Mouse (Mus musculus) heart, embryonic 11.5 days (tissue): ENCODE measurements around the gene Tmpo. TPM values are rescaled to one million over a fixed set of nuclear protein-coding genes. Genes with fewer than 3 reads are reported as not detected.

Source experiments
- ATAC-seq: fragments of 200-750 bp; cut with Nextera tagmentation; replicated peaks from 2 replicates; pipeline ENCODE4 v1.8.0; 2017; ENCODE audit warnings: moderate library complexity; ENCODE audit not compliant: insufficient number of reproducible peaks, low FRiP score, low TSS enrichment
- H3K27ac ChIP-seq: fragments of 300-500 bp; sonication (generic); 2 replicates; pipeline ENCODE4 v1.5.1; 2014; ENCODE audit warnings: mild to moderate bottlenecking, low read depth, low read length
- H3K27me3 ChIP-seq: fragments of 300-500 bp; sonication (generic); 2 replicates; pipeline ENCODE4 v1.6.1; 2014; ENCODE audit warnings: mild to moderate bottlenecking, low read length, mixed read lengths; ENCODE audit not compliant: control insufficient read depth, insufficient read depth
- H3K36me3 ChIP-seq: fragments of 300-500 bp; sonication (generic); 2 replicates; pipeline ENCODE4 v1.6.1; 2014; ENCODE audit warnings: mild to moderate bottlenecking, low read length, moderate library complexity, mixed read lengths; ENCODE audit not compliant: control insufficient read depth, insufficient read depth
- H3K4me1 ChIP-seq: fragments of 300-500 bp; sonication (generic); 2 replicates; pipeline ENCODE4 v1.6.1; 2014; ENCODE audit warnings: low read length; ENCODE audit not compliant: control insufficient read depth, insufficient read depth
- H3K4me2 ChIP-seq: fragments of 300-500 bp; sonication (generic); 2 replicates; pipeline ENCODE4 v1.6.1; 2014; ENCODE audit warnings: mild to moderate bottlenecking, moderate library complexity
- H3K4me3 ChIP-seq: fragments of 300-500 bp; sonication (generic); 2 replicates; pipeline ENCODE4 v1.5.1; 2014; ENCODE audit warnings: low read depth, low read length
- H3K9ac ChIP-seq: fragments of 300-500 bp; sonication (generic); 2 replicates; pipeline ENCODE4 v1.6.1; 2014; ENCODE audit warnings: mild to moderate bottlenecking, low read depth, low read length, moderate library complexity
- H3K9me3 ChIP-seq: fragments of 300-500 bp; sonication (generic); replicated peaks from 2 replicates; pipeline ENCODE4 v1.6.1; 2016; ENCODE audit warnings: low read length; ENCODE audit not compliant: control insufficient read depth
- WGBS: fragments of 180-500 bp; shearing (Covaris S2); extraction: QIAGEN DNeasy Blood & Tissue Kit; methylation state at CpG from one replicate; pipeline ENCODE4 v1.1.7; 2014; ENCODE audit not compliant: insufficient replicate concordance; 5-methylcytosine and 5-hydroxymethylcytosine counted together
- polyA plus RNA-seq: library from polyadenylated mRNA; unstranded; fragments of >200 nt; fragmentation: Nextera tagmentation; extraction: Ambion mirVana; gene quantifications from 2 replicates; pipeline ENCODE4 v1.2.1, GENCODE M21; 2014

The Tmpo gene
- polyA plus RNA-seq, 1 experiment from 2014 or later = 170 TPM

DNA sequence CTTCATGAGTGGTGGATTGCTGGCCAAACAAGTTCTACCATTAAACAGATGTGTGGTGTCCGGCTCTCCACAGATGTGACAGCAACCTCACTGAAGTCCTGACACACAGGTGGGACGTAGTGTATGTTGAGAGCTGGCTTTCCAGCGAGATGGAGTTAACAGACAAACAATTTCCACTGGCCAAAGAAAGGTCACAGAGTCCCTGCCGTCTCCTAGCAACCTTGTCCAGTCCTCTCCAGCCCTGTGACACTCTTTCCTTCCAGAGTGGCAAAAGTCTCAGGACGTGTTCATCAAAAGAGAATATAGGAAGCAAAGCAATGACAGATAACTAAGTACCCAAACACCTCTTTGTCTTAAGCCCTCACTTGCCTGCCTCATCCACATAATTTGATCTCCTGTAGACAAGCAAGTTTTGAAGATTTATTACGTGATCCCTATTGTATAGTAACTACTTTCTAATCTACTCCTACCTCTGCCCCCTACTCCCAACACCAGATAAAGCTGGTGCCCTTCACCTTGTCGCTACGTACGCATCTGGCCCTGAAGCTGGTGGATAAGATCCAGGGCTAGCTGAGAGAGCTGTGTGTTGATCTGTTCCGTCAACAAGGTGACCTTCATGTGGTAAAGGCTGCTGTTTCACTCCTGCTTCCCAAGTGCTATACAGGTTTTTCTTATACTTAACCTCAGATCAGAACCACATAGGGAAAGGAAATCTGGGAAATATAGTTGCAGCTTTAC lies 54.3 kb downstream of the Tmpo start:
- Histone ChIP-seq H3K4me1 (peaks cover 17% of the 10 kb centered on the region), H3K36me3 (peaks cover 2% of the 10 kb centered on the region; the same call in 1 of the 2 replicates), H3K27ac (peak overlapping the region; percentile 84), H3K4me3 (no peak overlapping the region), H3K27me3 (no peaks in the 10 kb centered on the region), H3K4me2 (no peak overlapping the region; the same call in none of the 2 replicates), H3K9me3 (no peaks in the 10 kb centered on the region), H3K9ac (no peak overlapping the region; the same call in 1 of the 2 replicates)
- WGBS = 35% methylated on average over 10 of the region's 10 CpGs
- no peak for ATAC-seq

DNA sequence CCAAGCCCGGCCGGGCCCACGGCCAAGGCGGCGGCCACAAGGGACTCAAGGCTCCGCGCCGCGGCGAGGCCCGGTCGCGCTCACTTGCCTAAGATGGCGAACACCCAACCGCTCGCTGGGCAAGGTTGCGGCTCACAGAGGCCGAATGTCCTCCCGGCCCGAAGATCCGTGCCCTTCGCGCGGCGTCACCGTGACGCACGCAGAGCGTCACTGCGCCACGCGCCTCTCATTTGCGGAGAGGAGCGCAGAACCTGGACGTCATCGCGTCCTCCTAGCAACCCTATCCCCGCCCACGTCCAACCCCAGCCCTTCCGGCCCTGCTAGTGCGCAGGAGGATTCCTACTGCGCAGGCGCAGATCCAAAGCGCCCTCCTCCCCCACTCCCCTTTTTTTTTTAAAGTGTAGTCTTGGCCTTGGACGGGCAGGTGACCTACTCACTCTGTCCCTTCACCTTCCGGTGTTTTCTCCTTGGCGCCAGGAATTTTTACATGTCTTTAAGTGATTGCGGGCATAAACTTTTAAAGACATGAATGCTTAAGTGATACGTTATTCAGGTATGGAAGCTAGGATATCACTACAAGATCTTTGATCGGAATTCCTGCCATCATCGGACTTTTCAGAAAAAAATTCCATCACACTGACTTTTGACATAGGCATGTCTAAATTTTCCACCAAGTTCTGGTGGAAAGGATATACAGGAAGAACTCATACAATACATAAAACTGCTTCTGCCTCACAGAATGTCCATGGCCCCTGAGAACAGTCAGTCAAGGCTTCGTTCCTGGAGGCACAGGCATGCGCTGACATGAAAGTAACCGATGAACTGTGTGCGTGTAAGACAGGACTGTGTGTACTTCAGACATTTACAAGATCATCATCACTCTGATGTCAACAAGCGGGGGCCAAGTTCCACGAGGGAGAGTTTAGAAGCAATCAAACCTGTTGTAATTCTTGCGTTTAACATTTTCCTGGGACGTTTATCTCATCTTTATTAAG lies 57.0 kb downstream of the Tmpo start, which contains the start of gene Slc25a3:
Gene Slc25a3, minus strand, starts transcription at position 232 of the 995 bp plus-strand sequence.
- no peaks in the 10 kb centered on the region for H3K9me3 ChIP-seq
- peaks cover 23% of the 10 kb centered on the region for H3K4me1 ChIP-seq
- H3K36me3 ChIP-seq = peaks cover 21% of the 10 kb centered on the region
- H3K4me3 ChIP-seq = peak within 1 kb of the TSS; percentile 97
- peak; percentile 99 for ATAC-seq
- H3K4me2 ChIP-seq = peak within 1 kb of the TSS; percentile 85
- peak within 1 kb of the TSS; percentile 95 for H3K9ac ChIP-seq
- H3K27ac ChIP-seq = peak within 1 kb of the TSS; percentile 96
- no peaks in the 10 kb centered on the region for H3K27me3 ChIP-seq
- WGBS = 11% methylated on average over 59 of the region's 59 CpGs

DNA sequence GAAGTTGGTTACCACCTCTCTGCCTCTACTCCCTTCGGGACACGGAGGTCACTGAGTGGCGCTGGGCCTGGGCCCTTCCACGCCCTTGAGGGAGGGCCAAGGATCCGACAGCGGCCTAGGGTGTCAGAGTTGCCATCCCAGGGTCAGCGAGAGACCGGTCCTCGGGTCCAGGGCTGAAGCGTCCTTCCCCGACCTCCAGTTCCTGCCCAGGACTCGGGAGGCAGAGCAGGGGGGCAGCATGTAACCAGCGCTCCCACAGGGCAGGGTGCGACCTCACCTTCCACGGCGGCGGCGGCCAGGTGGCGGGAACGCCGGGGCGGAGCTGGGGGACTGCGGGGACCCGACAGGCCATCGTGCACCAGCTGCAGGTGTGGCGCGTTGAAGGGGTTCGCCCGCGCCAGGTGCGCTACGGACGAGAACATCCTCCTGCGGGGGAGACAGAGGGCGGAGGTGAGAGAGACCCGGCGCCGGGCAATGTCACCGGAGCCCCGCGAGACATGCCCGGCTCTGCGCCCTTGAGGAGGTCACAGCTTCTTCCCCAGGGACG lies 57.8 kb downstream of the Tmpo start:
- Histone ChIP-seq H3K4me1 (peaks cover 23% of the 10 kb centered on the region), H3K27me3 (no peaks in the 10 kb centered on the region), H3K9me3 (no peaks in the 10 kb centered on the region), H3K27ac (peak overlapping the region; percentile 96), H3K4me2 (peak overlapping the region; percentile 85), H3K4me3 (peak overlapping the region; percentile 97), H3K36me3 (peaks cover 27% of the 10 kb centered on the region), H3K9ac (peak overlapping the region; percentile 95)
- WGBS = under 1% methylated on average over 34 of the region's 44 CpGs
- peak; percentile 49 for ATAC-seq

DNA sequence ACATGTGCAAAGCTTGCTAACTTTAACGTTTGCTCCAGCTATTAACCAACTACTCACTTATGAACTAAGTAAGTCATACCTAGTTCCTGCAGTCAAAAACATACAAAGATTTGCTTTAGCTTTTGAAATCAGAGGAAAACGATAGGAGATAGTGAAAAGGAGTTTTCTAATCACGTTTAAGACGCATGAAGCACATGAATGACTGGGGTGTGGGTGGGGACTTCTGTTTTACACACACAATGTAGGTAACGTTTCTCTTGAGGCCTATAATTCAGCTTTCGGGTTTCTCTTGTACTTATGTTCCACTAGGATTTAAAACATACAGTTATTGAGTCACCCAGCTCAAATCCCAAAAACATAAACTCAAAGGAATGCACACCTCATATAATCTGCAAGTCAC lies 58.5 kb downstream of the Tmpo start:
- ATAC-seq = no peak
- peaks cover 23% of the 10 kb centered on the region for H3K4me1 ChIP-seq
- H3K27ac ChIP-seq = no peak overlapping the region
- no peaks in the 10 kb centered on the region for H3K9me3 ChIP-seq
- no peaks in the 10 kb centered on the region for H3K27me3 ChIP-seq
- peaks cover 33% of the 10 kb centered on the region for H3K36me3 ChIP-seq
- H3K9ac ChIP-seq = peak overlapping the region; percentile 95
- WGBS = 27% methylated on average over 6 of the region's 6 CpGs
- peak overlapping the region; percentile 97 for H3K4me3 ChIP-seq
- H3K4me2 ChIP-seq = peak overlapping the region; percentile 85

DNA sequence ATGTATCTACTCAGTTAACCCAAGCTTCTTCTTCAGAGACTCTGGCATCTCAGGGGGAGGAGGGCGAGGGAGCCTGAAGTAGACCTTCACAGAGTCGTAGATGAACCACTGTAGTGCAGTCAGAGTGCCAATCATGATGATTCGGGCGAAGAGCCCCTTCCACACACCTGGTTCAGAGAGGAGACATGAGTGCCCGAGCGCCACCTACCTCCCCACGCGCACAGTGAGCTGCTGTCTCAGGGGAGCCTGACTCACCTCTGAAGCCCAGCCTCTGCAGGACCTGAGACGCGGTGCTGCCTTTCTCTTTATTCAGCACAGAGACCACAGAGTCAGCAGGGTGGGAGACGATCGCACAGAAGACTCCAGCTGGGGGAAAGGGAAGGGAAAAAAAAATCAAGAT lies 64.2 kb downstream of the Tmpo start:
- Histone ChIP-seq H3K27ac (no peak overlapping the region), H3K4me1 (peaks cover 8% of the 10 kb centered on the region), H3K9ac (no peak overlapping the region), H3K4me3 (no peak overlapping the region), H3K9me3 (no peaks in the 10 kb centered on the region), H3K27me3 (no peaks in the 10 kb centered on the region), H3K4me2 (no peak overlapping the region), H3K36me3 (peaks cover 74% of the 10 kb centered on the region)
- 92% methylated on average over 12 of the region's 12 CpGs for WGBS
- no peak for ATAC-seq

DNA sequence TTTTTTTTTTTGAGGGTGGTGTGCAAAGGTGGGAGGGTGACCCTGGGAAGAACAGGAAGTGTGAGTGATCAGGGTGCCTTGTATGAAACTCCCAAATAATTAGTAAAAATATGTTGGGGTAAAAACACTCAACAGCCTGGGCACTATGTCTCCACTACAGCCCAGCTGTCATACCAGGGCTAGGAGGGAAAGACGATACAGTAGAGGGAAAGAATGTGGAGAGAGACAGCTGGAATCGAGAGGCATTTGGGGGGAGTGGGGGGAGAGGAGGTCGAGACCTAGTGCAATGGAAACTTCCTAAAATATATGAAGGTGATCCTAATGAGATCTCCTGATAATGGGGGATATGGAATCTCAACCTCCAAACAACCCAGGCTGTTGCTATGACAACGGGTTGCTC lies 71.3 kb downstream of the Tmpo start:
- H3K27ac ChIP-seq = no peak overlapping the region
- H3K4me3 ChIP-seq = no peak overlapping the region
- no peaks in the 10 kb centered on the region for H3K27me3 ChIP-seq
- WGBS = 75% methylated on average over 4 of the region's 4 CpGs
- H3K4me1 ChIP-seq = no peaks in the 10 kb centered on the region
- H3K36me3 ChIP-seq = peaks cover 18% of the 10 kb centered on the region
- no peak for ATAC-seq
- H3K4me2 ChIP-seq = no peak overlapping the region
- 0 out of 2 replicates have a peak, but pooled peaks cover 2% of the 10 kb centered on the region for H3K9me3 ChIP-seq
- no peak overlapping the region for H3K9ac ChIP-seq

DNA sequence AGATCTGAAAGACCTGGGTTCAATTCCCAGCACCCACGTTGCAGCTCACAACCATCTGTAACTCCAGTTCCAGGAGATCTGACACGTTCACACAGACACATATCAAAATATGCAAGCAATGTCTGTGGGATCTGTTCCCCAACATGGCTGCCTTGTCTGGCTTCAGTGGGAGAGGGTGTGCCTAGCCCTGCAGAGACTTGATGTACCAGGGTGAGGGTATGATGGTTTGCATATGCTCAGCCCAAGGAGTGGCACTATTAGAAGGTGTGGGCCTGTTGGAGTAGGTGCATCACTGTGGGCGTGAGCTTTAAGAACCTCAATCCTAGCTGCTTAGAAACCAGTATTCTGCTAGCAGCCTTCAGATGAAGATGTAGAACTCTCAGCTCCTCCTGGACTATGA lies 75.1 kb downstream of the Tmpo start:
- Histone ChIP-seq H3K36me3 (peaks cover 4% of the 10 kb centered on the region; the same call in 1 of the 2 replicates), H3K27me3 (no peaks in the 10 kb centered on the region), H3K4me3 (no peak overlapping the region), H3K9ac (no peak overlapping the region), H3K4me1 (no peaks in the 10 kb centered on the region), H3K27ac (no peak overlapping the region), H3K4me2 (no peak overlapping the region), H3K9me3 (0 out of 2 replicates have a peak, but pooled peaks cover 2% of the 10 kb centered on the region)
- no peak for ATAC-seq
- 81% methylated on average over 3 of the region's 3 CpGs for WGBS
